Mouse (Mus musculus) liver, embryonic 14.5 days (tissue): Measurements from ENCODE around the gene Nmnat2. TPM values are rescaled to one million over a fixed set of nuclear protein-coding genes. Genes with fewer than 3 reads are reported as not detected.

ENCODE experiments used
- ATAC-seq: fragments of 200-750 bp; cut with Nextera tagmentation; 2 replicates; pipeline ENCODE4 v1.8.0; 2017; ENCODE audit warnings: moderate number of reproducible peaks, mild to moderate bottlenecking, moderate library complexity; ENCODE audit not compliant: insufficient read depth
- DNase-seq, 3 experiments: peaks; one replicate each; pipeline ENCODE4 v3.0.0-alpha.2; 2012 to 2013; ENCODE audit warnings: low read depth in 3 of 3, low spot score in 3 of 3
- H3K27ac ChIP-seq: fragments of 300-500 bp; sonication (generic); 2 replicates; pipeline ENCODE4 v1.5.1; 2014; ENCODE audit warnings: moderate library complexity, mild to moderate bottlenecking, control low read depth, inconsistent platforms
- H3K27me3 ChIP-seq: fragments of 300-500 bp; sonication (generic); 2 replicates; pipeline ENCODE4 v1.6.1; 2014; ENCODE audit warnings: mild to moderate bottlenecking, low read length, moderate library complexity; ENCODE audit not compliant: control insufficient read depth, insufficient read depth
- H3K36me3 ChIP-seq: fragments of 300-500 bp; sonication (generic); replicated peaks from 2 replicates; pipeline ENCODE4 v1.6.1; 2014; ENCODE audit warnings: low read depth; ENCODE audit not compliant: control insufficient read depth, insufficient read depth
- H3K4me1 ChIP-seq, 2 experiments: fragments of 200-500 bp in 1 of 2; fragments of 300-500 bp in 1 of 2; sonication (generic) in 1 of 2; replicated peaks; 2 replicates each; pipeline ENCODE4 v1.6.1; 2012 to 2014; ENCODE audit warnings: antibody characterized with exemption in 1 of 2, inconsistent platforms in 1 of 2, low read length in 1 of 2; ENCODE audit not compliant: control insufficient read depth in 2 of 2, insufficient read depth in 2 of 2
- H3K4me2 ChIP-seq: fragments of 300-500 bp; sonication (generic); 2 replicates; pipeline ENCODE4 v1.6.1; 2014; ENCODE audit warnings: low read depth, mild to moderate bottlenecking, control low read depth, moderate library complexity
- H3K4me3 ChIP-seq, 2 experiments: fragments of 200-500 bp in 1 of 2; fragments of 300-500 bp in 1 of 2; sonication (generic) in 1 of 2; 2 replicates each; pipeline ENCODE4 v1.5.1; 2012 to 2014; ENCODE audit warnings: low read depth in 2 of 2, low read length in 2 of 2, mild to moderate bottlenecking in 2 of 2, control low read depth in 1 of 2, inconsistent platforms in 1 of 2, moderate library complexity in 1 of 2; ENCODE audit not compliant: insufficient read depth in 1 of 2
- H3K9ac ChIP-seq: fragments of 300-500 bp; sonication (generic); replicated peaks from 2 replicates; pipeline ENCODE4 v1.6.1; 2014; ENCODE audit warnings: mild to moderate bottlenecking, control low read depth, moderate library complexity
- H3K9me3 ChIP-seq: fragments of 300-500 bp; sonication (generic); 2 replicates; pipeline ENCODE4 v1.6.1; 2016; ENCODE audit warnings: low read length, mixed read lengths; ENCODE audit not compliant: control insufficient read depth
- CTCF ChIP-seq: IDR thresholded peaks from 2 replicates; pipeline ENCODE4 v1.5.1; 2016; ENCODE audit warnings: antibody characterized with exemption, low read depth, control low read depth
- EP300 ChIP-seq: IDR thresholded peaks from 2 replicates; pipeline ENCODE4 v1.6.1; 2016; ENCODE audit warnings: antibody characterized with exemption, low read depth
- WGBS: fragments of 180-500 bp; shearing (Covaris S2); extraction: QIAGEN DNeasy Blood & Tissue Kit; methylation state at CpG from one replicate; pipeline ENCODE4 v1.1.7; 2014; ENCODE audit not compliant: insufficient replicate concordance; 5-methylcytosine and 5-hydroxymethylcytosine counted together
- polyA plus RNA-seq, 2 experiments: library from polyadenylated mRNA; depleted of rRNA in 1 of 2; stranded (reverse) in 1 of 2; unstranded in 1 of 2; fragments of >200 nt; fragmentation: Nextera tagmentation in 1 of 2; extraction: Ambion mirVana in 1 of 2; gene quantifications; 2 replicates each; pipeline versions ENCODE4 v1.2.1 to v1.2.3; 2012 to 2014

The Nmnat2 gene
- polyA plus RNA-seq, 2 experiments, result 0.02 to 0.09 TPM

DNA sequence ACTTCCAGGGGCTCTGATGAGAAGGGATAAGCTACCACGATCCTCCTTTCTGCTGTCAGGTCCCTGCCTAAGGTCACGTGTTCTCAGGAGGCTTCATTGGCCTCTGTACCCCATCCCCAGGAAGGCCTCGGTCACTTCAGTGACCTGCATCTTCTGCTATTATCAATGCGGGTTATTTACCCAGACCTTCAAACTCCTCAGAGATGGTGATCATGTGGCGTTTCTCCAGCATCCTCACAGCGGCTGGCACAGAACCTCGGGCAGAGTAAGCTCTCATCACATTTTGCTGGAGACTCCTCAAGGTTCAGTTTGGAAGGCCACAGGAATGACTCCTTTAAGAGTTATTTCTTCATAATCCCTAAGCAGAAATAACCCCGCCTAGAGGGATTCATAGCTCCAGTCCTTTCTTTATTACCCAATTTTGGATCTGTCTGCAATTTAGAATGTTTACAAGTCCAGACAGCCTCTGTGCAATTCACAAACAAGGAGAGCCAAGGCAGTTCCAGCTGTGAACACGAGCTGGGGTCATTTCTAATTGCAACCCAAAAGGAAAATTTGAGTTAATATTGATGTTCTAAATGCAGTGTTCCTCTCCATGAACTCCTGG, 110.1 kb downstream of the Nmnat2 start:
- WGBS, result 54% methylated on average over 9 of the region's 9 CpGs
- Histone ChIP-seq H3K27ac (no peak overlapping the region), H3K4me1 (no peaks in the 10 kb centered on the region), H3K27me3 (no peaks in the 10 kb centered on the region), H3K4me2 (no peak overlapping the region), H3K9ac (no peak overlapping the region), H3K4me3 (no peak overlapping the region), H3K9me3 (no peaks in the 10 kb centered on the region), H3K36me3 (no peaks in the 10 kb centered on the region)
- TF ChIP-seq EP300 (no peak), CTCF (no peak)
- ATAC-seq (no peak), DNase-seq (no peak)

DNA sequence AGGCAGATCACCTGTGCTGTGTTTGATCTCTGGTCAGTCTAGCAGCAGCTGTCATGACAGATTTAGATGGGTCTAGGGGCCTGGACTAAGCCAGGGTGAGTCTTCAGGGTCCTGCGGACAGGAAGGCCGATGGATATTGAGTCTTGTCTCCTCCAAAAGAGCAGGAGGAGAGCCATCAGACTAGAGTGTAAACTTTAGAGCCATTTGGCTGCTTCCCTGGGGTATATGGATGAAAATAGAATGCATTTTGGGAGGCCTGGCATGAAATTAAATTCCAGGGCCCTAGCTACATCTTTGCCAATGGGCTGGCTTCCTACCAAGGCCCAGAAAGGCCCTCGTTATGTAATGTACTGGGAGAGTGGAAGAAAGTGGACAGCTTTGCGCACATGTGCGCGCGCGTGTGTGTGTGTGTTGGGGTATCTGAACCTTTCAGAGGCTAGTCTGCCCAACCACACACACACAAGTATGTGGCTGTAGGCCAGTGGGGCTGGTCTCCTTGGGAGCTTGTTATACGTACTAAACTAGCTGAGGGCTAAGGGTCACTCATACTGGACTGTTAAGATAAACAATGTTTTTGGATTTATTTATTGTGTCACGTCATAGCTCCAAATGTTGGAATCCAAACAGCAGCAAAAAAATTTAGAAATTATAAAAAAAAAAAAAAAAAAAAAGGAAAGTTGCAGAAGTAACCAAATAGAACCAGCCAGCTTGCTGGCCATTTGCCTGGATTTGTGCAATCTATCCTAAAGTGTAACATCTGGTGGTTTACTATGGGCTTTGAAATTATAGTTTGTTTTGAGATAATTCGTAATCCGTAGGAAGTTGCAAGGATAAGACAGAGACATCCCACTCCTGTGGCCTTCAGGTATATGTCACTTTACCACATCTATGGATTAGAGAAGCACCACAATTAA, 110.9 kb downstream of the Nmnat2 start:
- Histone ChIP-seq H3K9me3 (no peaks in the 10 kb centered on the region), H3K4me2 (no peak overlapping the region), H3K4me3 (no peak overlapping the region), H3K4me1 (no peaks in the 10 kb centered on the region), H3K9ac (no peak overlapping the region), H3K36me3 (no peaks in the 10 kb centered on the region), H3K27me3 (no peaks in the 10 kb centered on the region), H3K27ac (no peak overlapping the region)
- ATAC-seq (no peak), DNase-seq (no peak)
- 76% methylated on average over 12 of the region's 12 CpGs for WGBS
- TF ChIP-seq CTCF (no peak), EP300 (no peak)

DNA sequence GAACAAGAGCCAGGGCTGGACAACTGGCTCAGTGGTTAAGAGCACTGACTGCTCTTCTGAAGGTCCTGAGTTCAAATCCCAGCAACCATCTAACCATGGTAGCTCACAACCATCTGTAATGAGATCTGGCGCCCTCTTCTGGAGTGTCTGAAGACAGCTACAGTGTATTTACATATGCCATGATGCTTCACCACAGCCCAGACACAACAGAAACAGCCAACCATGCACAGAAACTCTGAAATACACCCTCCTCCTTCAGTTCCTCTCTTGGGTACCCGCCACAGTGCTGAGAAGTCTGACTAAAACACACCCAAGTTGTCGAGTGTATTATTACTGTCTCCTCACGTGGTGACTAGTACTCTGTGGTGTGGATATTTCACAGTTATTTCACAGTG, 111.6 kb downstream of the Nmnat2 start:
- 53% methylated on average over 4 of the region's 4 CpGs for WGBS
- Histone ChIP-seq H3K27ac (no peak overlapping the region), H3K4me1 (no peaks in the 10 kb centered on the region), H3K27me3 (peaks cover 2% of the 10 kb centered on the region), H3K4me3 (no peak overlapping the region), H3K9ac (no peak overlapping the region), H3K9me3 (no peaks in the 10 kb centered on the region), H3K4me2 (no peak overlapping the region), H3K36me3 (no peaks in the 10 kb centered on the region)
- ATAC-seq, result no peak
- no peak for TF ChIP-seq EP300
- peak; percentile 43 for TF ChIP-seq CTCF
- DNase-seq, result no peak

DNA sequence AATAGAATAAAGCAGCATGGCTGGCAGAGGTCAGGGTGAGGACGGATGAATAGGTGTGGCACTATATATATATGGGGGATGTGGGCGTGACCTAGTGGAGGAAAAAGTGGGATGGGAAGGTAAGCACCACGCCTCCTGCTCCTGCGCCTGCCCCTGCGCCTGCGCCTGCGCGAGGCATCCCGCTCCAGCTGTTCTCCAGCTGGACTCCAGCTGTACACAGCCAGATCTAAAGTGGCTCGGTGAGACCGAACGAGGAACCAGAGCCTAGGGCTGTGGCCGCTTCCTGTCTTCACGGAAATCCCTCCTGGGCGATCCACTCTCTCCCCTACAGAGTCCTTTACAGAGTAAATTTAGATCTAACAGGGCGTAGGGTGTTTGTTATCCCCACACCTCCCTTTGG, 116.8 kb downstream of the Nmnat2 start:
- DNase-seq, result no peak
- no peaks in the 10 kb centered on the region for H3K4me1 ChIP-seq
- no peak overlapping the region for H3K9ac ChIP-seq
- peaks cover 25% of the 10 kb centered on the region for H3K27me3 ChIP-seq
- H3K27ac ChIP-seq, result no peak overlapping the region
- no peak overlapping the region for H3K4me2 ChIP-seq
- no peak overlapping the region for H3K4me3 ChIP-seq
- no peaks in the 10 kb centered on the region for H3K9me3 ChIP-seq
- no peak for ATAC-seq
- TF ChIP-seq EP300, result no peak
- no peak for TF ChIP-seq CTCF
- H3K36me3 ChIP-seq, result no peaks in the 10 kb centered on the region
- WGBS, result 32% methylated on average over 16 of the region's 16 CpGs

DNA sequence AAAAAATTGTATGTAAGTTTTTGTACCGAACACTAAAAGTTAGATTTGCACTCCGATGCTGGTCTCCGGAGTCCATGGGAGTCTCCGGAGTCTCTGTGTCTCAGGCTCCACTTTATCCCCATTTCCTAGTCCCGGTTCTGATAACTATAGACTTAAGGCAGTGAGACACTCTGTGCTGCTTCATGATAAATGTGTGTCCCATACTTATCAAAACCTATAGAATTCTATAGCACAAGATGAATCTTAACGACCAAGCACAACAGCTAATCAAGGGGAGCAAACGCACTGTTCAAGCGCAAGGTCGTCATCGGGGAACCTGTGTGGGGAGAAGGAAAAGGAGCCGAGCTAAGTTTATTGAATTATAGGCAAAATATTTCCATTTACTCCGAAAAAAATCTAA, 117.2 kb downstream of the Nmnat2 start:
- Histone ChIP-seq H3K27ac (no peak overlapping the region), H3K4me3 (no peak overlapping the region), H3K27me3 (peaks cover 25% of the 10 kb centered on the region), H3K9me3 (no peaks in the 10 kb centered on the region), H3K9ac (no peak overlapping the region), H3K4me2 (no peak overlapping the region), H3K36me3 (no peaks in the 10 kb centered on the region), H3K4me1 (no peaks in the 10 kb centered on the region)
- ATAC-seq (no peak), DNase-seq (no peak)
- 33% methylated on average over 12 of the region's 12 CpGs for WGBS
- TF ChIP-seq EP300, result no peak
- no peak for TF ChIP-seq CTCF
